Mouse (Mus musculus): ENCODE data around the gene Entpd1. TPM values are rescaled to one million over a fixed set of nuclear protein-coding genes. Genes with fewer than 3 reads are reported as not detected.

The Entpd1 gene
- polyA plus RNA-seq, 1 experiment from 2014 or later: 10.0 TPM

DNA sequence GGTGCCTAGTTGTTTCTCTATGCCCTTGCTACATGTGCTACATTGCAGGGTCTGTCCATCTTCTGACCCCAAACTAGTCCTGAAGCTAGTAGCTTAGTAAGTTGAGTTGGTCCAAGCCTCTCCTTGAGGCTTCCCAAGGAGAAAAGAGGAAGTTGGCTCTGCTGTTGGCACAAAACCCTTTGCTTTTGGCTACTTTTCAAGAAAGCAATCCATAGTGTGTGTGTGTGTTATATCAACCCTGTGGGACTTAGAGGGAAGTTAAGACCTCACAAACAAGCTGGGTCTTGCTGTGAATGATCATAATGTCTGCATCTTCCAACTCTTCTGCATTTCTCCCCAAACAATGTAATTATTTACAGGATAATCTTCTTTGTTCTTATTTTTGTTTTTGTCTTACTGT lies 16.8 kb downstream of the Entpd1 start:
- no peak overlapping the region for H3K9ac ChIP-seq (ENCODE audit: low read length)
- ATAC-seq (ENCODE audit: low FRiP score, low TSS enrichment) (no peak), DNase-seq (ENCODE audit: low spot score) (no peak)
- TF ChIP-seq CTCF (IDR thresholded peaks at IDR 0.05; ENCODE audit: low read depth) (no peak), EP300 (optimal IDR thresholded peaks at IDR 0.05) (no peak)
- H3K4me1 ChIP-seq (replicated peaks; ENCODE audit: control insufficient read depth, insufficient read depth): no peaks in the 10 kb centered on the region
- no peak overlapping the region for H3K4me3 ChIP-seq (ENCODE audit: low read depth, low read length)
- no peak overlapping the region for H3K4me2 ChIP-seq (replicated peaks; ENCODE audit: low read depth)
- H3K9me3 ChIP-seq (ENCODE audit: control insufficient read depth, low read length): no peaks in the 10 kb centered on the region
- H3K27ac ChIP-seq (replicated peaks): no peak overlapping the region
- H3K36me3 ChIP-seq (ENCODE audit: control insufficient read depth, insufficient read depth, low read length): no peaks in the 10 kb centered on the region
- H3K27me3 ChIP-seq (ENCODE audit: control insufficient read depth, insufficient read depth, low read length): no peaks in the 10 kb centered on the region

DNA sequence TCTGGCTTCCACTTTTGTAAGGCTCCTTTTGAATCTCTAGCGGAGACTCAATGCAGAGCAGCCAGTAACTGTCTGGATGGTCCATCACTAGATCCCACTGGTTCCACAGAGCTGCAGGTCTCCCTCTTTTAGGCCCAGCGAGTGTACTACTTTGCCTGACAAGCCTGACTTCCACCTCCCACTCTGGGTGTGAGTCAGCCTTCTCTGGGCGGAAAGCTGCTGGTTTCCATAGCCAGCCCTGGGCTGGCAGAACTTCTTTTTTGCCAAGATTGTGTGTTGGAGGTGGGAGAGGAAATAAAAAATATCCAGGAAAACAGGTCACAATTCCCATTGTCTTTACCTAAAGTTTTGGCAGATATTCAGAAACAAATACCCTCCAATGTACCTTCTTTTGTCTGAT lies 17.9 kb downstream of the Entpd1 start:
- no peak for DNase-seq (ENCODE audit: low spot score)
- 79% methylated on average over 3 of the region's 3 CpGs for WGBS

DNA sequence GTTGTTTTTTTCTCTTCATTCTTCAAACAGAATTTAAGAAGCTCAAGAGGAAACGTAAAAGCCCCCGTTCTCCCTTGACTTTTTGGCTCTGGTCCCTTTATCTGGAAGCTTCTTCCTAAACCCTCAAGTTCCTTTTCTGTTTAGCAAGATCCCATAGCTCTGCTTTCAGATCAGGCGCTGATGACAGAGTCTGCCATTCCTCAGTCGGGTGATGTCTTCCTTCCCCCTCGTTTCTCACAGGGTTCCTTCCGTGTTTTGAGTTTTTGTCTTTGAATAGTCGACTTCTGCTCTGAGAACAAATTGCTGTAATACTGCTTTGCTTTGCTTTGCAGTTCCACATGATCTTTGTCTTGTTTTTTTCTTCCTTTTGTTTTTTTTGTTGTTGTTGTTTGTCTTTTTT lies 18.4 kb downstream of the Entpd1 start:
- ATAC-seq (ENCODE audit: low FRiP score, low TSS enrichment) (no peak), DNase-seq (ENCODE audit: low spot score) (no peak)
- TF ChIP-seq EP300 (optimal IDR thresholded peaks at IDR 0.05) (no peak), CTCF (IDR thresholded peaks at IDR 0.05; ENCODE audit: low read depth) (no peak)
- Histone ChIP-seq H3K36me3 (ENCODE audit: control insufficient read depth, insufficient read depth, low read length) (no peaks in the 10 kb centered on the region), H3K9me3 (ENCODE audit: control insufficient read depth, low read length) (no peaks in the 10 kb centered on the region), H3K27ac (replicated peaks) (no peak overlapping the region), H3K4me1 (replicated peaks; ENCODE audit: control insufficient read depth, insufficient read depth) (no peaks in the 10 kb centered on the region), H3K9ac (ENCODE audit: low read length) (no peak overlapping the region), H3K4me2 (replicated peaks; ENCODE audit: low read depth) (no peak overlapping the region), H3K27me3 (ENCODE audit: control insufficient read depth, insufficient read depth, low read length) (no peaks in the 10 kb centered on the region), H3K4me3 (ENCODE audit: low read depth, low read length) (no peak overlapping the region)
- WGBS: 67% methylated on average over 7 of the region's 7 CpGs

More for the DNA sequence above, 17.9 kb downstream of the Entpd1 start:
- H3K9ac ChIP-seq (ENCODE audit: low read length): no peak overlapping the region
- H3K36me3 ChIP-seq (ENCODE audit: control insufficient read depth, insufficient read depth, low read length): no peaks in the 10 kb centered on the region
- no peak for TF ChIP-seq EP300 (optimal IDR thresholded peaks at IDR 0.05)
- no peak for TF ChIP-seq CTCF (IDR thresholded peaks at IDR 0.05; ENCODE audit: low read depth)
- H3K4me1 ChIP-seq (replicated peaks; ENCODE audit: control insufficient read depth, insufficient read depth): no peaks in the 10 kb centered on the region
- H3K27me3 ChIP-seq (ENCODE audit: control insufficient read depth, insufficient read depth, low read length): no peaks in the 10 kb centered on the region
- no peak for ATAC-seq (ENCODE audit: low FRiP score, low TSS enrichment)
- H3K9me3 ChIP-seq (ENCODE audit: control insufficient read depth, low read length): no peaks in the 10 kb centered on the region
- H3K4me2 ChIP-seq (replicated peaks; ENCODE audit: low read depth): no peak overlapping the region
- no peak overlapping the region for H3K27ac ChIP-seq (replicated peaks)
- H3K4me3 ChIP-seq (ENCODE audit: low read depth, low read length): no peak overlapping the region

DNA sequence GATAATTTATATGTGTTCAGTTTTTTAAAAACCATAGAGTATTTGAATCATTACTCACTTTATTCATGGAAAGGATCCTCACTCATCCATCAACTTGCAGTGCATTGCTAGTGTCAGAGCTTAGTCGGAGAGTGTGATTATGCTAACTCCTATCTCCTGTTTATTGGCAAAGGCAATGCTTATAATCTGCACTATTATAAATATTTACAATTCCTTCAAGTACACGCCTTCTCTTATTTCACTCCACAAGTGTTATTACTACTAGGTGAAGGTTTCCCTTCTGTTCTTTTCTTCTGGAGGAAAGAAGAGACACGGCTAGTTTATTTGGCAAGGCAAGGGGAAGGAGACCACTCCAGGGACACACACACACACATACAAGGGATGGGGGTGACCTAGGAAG lies 20.0 kb downstream of the Entpd1 start:
- no peak for DNase-seq (ENCODE audit: low spot score)
- 13% methylated on average over 3 of the region's 3 CpGs for WGBS
- TF ChIP-seq CTCF (IDR thresholded peaks at IDR 0.05; ENCODE audit: low read depth) (no peak), EP300 (optimal IDR thresholded peaks at IDR 0.05) (no peak)

GRCm38 (mm10) chr19:40632668-40633067 lies 20.5 kb downstream of the Entpd1 start:
- H3K27me3 ChIP-seq (ENCODE audit: control insufficient read depth, insufficient read depth, low read length): no peaks in the 10 kb centered on the region
- H3K4me3 ChIP-seq (ENCODE audit: low read depth, low read length): no peak overlapping the region
- no peak overlapping the region for H3K9ac ChIP-seq (ENCODE audit: low read length)
- H3K36me3 ChIP-seq (ENCODE audit: control insufficient read depth, insufficient read depth, low read length): no peaks in the 10 kb centered on the region
- ATAC-seq (ENCODE audit: low FRiP score, low TSS enrichment) (no peak), DNase-seq (ENCODE audit: low spot score) (no peak)
- no peaks in the 10 kb centered on the region for H3K4me1 ChIP-seq (replicated peaks; ENCODE audit: control insufficient read depth, insufficient read depth)
- no peak overlapping the region for H3K27ac ChIP-seq (replicated peaks)
- H3K4me2 ChIP-seq (replicated peaks; ENCODE audit: low read depth): no peak overlapping the region
- TF ChIP-seq EP300 (optimal IDR thresholded peaks at IDR 0.05) (no peak), CTCF (IDR thresholded peaks at IDR 0.05; ENCODE audit: low read depth) (no peak)
- WGBS: 74% methylated on average over 5 of the region's 5 CpGs
- no peaks in the 10 kb centered on the region for H3K9me3 ChIP-seq (ENCODE audit: control insufficient read depth, low read length)

More for the DNA sequence above, 20.0 kb downstream of the Entpd1 start:
- H3K27me3 ChIP-seq (ENCODE audit: control insufficient read depth, insufficient read depth, low read length): no peaks in the 10 kb centered on the region
- H3K4me2 ChIP-seq (replicated peaks; ENCODE audit: low read depth): no peak overlapping the region
- no peak overlapping the region for H3K27ac ChIP-seq (replicated peaks)
- H3K9ac ChIP-seq (ENCODE audit: low read length): no peak overlapping the region
- no peak overlapping the region for H3K4me3 ChIP-seq (ENCODE audit: low read depth, low read length)
- H3K4me1 ChIP-seq (replicated peaks; ENCODE audit: control insufficient read depth, insufficient read depth): no peaks in the 10 kb centered on the region
- ATAC-seq (ENCODE audit: low FRiP score, low TSS enrichment): no peak
- H3K9me3 ChIP-seq (ENCODE audit: control insufficient read depth, low read length): no peaks in the 10 kb centered on the region
- no peaks in the 10 kb centered on the region for H3K36me3 ChIP-seq (ENCODE audit: control insufficient read depth, insufficient read depth, low read length)

DNA sequence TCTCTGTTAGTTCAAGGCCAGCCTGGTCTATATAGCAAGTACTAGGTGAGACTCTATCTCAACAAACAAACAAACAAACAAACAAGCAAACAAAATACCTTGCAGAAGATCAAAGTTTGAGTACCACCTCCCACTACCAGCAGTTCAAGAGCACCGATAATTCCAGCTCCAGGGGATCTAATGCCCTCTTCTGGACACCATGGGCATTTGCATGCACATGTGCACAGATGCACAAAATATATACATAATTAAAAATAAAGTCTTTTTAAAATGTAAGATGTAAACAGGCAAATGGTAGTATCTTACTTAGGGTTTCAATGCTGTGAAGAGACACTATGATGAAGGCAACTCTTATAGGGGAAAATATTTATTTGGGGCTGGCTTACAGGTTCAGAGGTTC lies 21.0 kb downstream of the Entpd1 start:
- Histone ChIP-seq H3K4me1 (replicated peaks; ENCODE audit: control insufficient read depth, insufficient read depth) (no peaks in the 10 kb centered on the region), H3K36me3 (ENCODE audit: control insufficient read depth, insufficient read depth, low read length) (no peaks in the 10 kb centered on the region), H3K9ac (ENCODE audit: low read length) (no peak overlapping the region), H3K9me3 (ENCODE audit: control insufficient read depth, low read length) (no peaks in the 10 kb centered on the region), H3K4me2 (replicated peaks; ENCODE audit: low read depth) (no peak overlapping the region), H3K27ac (replicated peaks) (no peak overlapping the region), H3K27me3 (ENCODE audit: control insufficient read depth, insufficient read depth, low read length) (no peaks in the 10 kb centered on the region), H3K4me3 (ENCODE audit: low read depth, low read length) (no peak overlapping the region)
- DNase-seq (ENCODE audit: low spot score) (no peak), ATAC-seq (ENCODE audit: low FRiP score, low TSS enrichment) (no peak)
- WGBS: 83% methylated on average over 1 of the region's 1 CpGs
- TF ChIP-seq CTCF (IDR thresholded peaks at IDR 0.05; ENCODE audit: low read depth) (peak; percentile 44), EP300 (optimal IDR thresholded peaks at IDR 0.05) (no peak)

All from stomach, postnatal 0 days (tissue).